Mouse (Mus musculus) embryonic facial prominence, embryonic 13.5 days (tissue): ENCODE measurements at regions not wholly inside any gene's neighbourhood (a gene's known extent, or its start where the extent isn't known, plus 50 kb on each side); places are given as distances from the start of the nearest gene placed in this dataset.

Experiments
- ATAC-seq: fragments of 200-750 bp; cut with Nextera tagmentation; 2 replicates; pipeline ENCODE4 v1.8.0; 2017; ENCODE audit warnings: low read depth; ENCODE audit not compliant: insufficient number of reproducible peaks, insufficient read depth, low FRiP score, low TSS enrichment
- H3K27ac ChIP-seq: fragments of 300-500 bp; sonication (generic); 2 replicates; pipeline ENCODE4 v1.5.1; 2015; ENCODE audit warnings: moderate library complexity, mild to moderate bottlenecking, inconsistent platforms
- H3K27me3 ChIP-seq: fragments of 300-500 bp; sonication (generic); 2 replicates; pipeline ENCODE4 v1.6.1; 2015; ENCODE audit warnings: mild to moderate bottlenecking, inconsistent platforms
- H3K36me3 ChIP-seq: fragments of 300-500 bp; sonication (generic); 2 replicates; pipeline ENCODE4 v1.6.1; 2015; ENCODE audit warnings: mild to moderate bottlenecking, inconsistent platforms
- H3K4me1 ChIP-seq: fragments of 300-500 bp; sonication (generic); 2 replicates; pipeline ENCODE4 v1.6.1; 2015; ENCODE audit warnings: inconsistent platforms
- H3K4me2 ChIP-seq: fragments of 300-500 bp; sonication (generic); 2 replicates; pipeline ENCODE4 v1.6.1; 2015; ENCODE audit warnings: moderate library complexity, mild to moderate bottlenecking, inconsistent platforms
- H3K4me3 ChIP-seq: fragments of 300-500 bp; sonication (generic); 2 replicates; pipeline ENCODE4 v1.5.1; 2015; ENCODE audit warnings: mild to moderate bottlenecking, inconsistent platforms
- H3K9ac ChIP-seq: fragments of 300-500 bp; sonication (generic); 2 replicates; pipeline ENCODE4 v1.6.1; 2015; ENCODE audit warnings: mild to moderate bottlenecking, inconsistent platforms
- H3K9me3 ChIP-seq: fragments of 300-500 bp; sonication (generic); 2 replicates; pipeline ENCODE4 v1.6.1; 2016; ENCODE audit warnings: inconsistent platforms
- WGBS: fragments of 180-500 bp; shearing (Covaris S2); methylation state at CpG from one replicate; pipeline ENCODE4 v1.1.7; 2015; ENCODE audit warnings: mixed read lengths; 5-methylcytosine and 5-hydroxymethylcytosine counted together

DNA sequence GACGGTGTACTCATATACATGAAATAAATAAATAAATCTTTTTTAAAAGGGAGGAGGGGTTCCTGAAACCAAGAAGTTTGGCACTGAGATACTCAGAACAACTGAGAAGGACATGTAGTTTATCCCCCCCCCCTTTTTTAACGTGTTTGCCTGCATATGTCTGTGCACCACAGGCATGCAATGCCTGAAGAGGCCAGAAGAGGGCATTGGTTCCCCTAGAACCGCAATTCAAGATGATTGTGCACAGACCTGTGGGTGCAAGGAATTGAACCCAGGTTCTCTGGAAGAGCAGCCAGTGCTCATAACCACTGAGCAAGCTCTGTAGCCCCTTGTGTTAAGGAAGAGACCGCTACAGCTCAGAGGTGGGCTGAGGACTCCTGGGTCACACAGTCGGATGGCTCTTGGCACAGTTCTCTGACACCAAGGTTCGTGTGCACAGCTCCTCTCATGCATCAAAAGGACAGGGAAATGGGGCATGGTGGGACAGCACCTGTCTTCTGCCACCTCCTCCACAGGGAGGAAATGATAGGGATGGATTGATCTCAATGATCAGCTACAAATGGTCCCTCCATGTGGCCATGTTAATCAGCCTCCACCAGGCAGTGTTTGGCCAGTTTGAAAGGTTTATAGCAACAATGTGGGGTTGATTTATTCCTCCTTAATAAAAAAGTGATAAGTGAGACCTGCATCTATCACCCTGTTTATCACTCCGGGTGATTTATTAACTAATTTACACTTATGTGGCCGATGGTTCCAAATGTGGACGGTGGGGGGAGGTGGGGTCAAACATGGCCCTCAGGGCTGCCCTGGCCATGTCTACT is 58.5 kb upstream of the Top1 start:
- ATAC-seq, result no peak
- 89% methylated on average over 9 of the region's 9 CpGs for WGBS

DNA sequence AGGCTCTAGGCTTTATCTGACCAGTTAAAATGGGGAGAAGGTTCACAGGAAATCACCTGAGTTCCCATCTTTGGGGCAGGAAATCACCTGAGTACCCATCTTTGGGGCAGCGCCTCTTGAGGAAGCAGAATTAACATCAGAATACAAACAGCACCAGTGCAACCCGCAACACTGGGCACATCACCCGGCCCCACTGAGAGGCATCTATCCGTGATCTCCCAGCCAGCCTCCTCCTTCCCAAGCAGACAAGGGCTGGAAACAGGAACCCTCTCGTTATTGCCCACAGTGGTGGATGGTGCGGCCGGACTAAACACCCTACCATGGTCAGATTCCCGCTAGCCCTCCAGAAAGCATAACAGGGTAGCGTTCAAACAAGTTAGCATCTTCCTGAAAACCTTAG is 57.3 kb upstream of the Top1 start:
- 88% methylated on average over 9 of the region's 9 CpGs for WGBS
- no peak for ATAC-seq
- Histone ChIP-seq H3K4me3 (no peak overlapping the region), H3K27ac (no peak overlapping the region), H3K36me3 (no peaks in the 10 kb centered on the region), H3K9ac (no peak overlapping the region), H3K27me3 (peaks cover 21% of the 10 kb centered on the region), H3K4me2 (no peak overlapping the region), H3K9me3 (no peaks in the 10 kb centered on the region), H3K4me1 (peaks cover 7% of the 10 kb centered on the region)

More for the DNA sequence above, 58.5 kb upstream of the Top1 start:
- Histone ChIP-seq H3K4me2 (no peak overlapping the region), H3K9me3 (no peaks in the 10 kb centered on the region), H3K36me3 (no peaks in the 10 kb centered on the region), H3K4me1 (peaks cover 7% of the 10 kb centered on the region), H3K4me3 (no peak overlapping the region), H3K27ac (no peak overlapping the region), H3K27me3 (peaks cover 22% of the 10 kb centered on the region), H3K9ac (no peak overlapping the region)

DNA sequence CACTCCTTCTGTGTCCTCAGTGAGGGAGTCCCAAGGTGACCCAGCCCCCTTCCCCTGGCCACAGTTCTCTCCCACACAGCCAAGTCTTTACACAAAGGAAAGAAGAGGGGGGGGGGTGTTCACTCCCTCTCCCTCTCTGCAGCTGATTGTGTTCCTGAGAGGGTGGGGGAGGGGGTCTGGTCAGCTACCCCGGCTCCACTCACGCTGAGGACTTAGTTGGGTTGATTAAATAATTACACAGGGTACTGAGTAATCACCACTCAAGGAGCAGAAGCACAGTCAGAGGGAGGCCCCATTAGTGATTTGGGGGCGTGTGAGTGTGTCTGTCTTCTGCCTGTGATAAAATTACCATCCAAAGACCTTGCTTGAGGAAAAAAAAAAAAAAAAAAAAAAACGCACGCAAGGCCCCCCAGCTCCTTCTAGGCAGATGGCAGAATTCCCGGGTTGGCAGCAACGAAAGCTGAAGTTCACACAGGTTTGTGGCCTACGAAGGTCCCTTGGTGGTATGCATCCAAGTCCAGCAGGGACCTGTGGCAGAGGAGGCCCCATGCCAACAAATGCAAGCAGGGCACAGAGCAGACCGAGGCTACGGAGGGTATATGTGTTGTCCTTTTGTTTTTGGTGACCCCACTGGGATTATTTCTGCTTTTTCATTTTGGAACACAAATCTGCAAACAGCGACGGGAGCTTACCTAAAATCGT is 55.3 kb upstream of the Top1 start:
- Histone ChIP-seq H3K27me3 (peaks cover 6% of the 10 kb centered on the region), H3K9me3 (no peaks in the 10 kb centered on the region), H3K36me3 (no peaks in the 10 kb centered on the region), H3K27ac (no peak overlapping the region), H3K4me2 (no peak overlapping the region), H3K9ac (no peak overlapping the region), H3K4me3 (no peak overlapping the region), H3K4me1 (peaks cover 7% of the 10 kb centered on the region)
- 36% methylated on average over 13 of the region's 13 CpGs for WGBS
- ATAC-seq, result no peak

DNA sequence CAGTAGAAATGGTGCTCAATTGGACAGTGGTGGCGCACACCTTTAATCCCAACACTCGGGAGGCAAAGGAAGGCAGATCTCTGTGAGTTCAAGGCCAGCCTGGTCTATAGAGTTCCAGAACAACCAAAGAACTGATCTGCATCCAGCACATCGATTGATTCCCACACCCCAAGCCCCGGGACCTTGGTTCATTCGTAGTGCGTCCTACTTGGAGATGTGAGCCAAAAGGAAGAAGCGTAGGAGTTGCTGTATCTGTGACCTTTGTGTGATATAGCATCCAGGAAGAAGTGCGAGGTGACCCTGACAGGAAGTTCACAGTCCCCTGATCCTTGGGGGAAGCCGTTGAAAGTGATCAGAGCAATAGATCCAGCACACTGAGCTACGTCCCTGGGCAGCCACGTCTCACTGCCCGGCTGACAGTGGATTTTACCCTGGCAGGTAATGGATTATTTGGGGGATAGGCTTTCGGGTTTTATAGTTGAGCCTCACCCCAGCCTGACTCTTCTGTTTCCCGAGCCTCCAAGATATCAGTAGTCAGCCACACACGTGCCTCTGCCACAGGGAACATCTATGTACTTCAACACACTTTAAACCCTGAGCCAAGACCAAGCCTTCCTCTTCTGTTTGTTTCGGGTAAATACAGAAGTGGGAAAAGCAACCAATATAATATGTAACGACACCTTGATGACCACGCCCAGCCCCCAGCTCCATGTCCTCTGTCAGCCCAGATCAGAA is 54.1 kb upstream of the Top1 start:
- no peak for ATAC-seq
- H3K36me3 ChIP-seq, result no peaks in the 10 kb centered on the region
- 0 out of 2 replicates have a peak, but pooled peaks cover 3% of the 10 kb centered on the region for H3K27me3 ChIP-seq
- H3K27ac ChIP-seq, result no peak overlapping the region
- H3K9me3 ChIP-seq, result no peaks in the 10 kb centered on the region
- no peak overlapping the region for H3K4me2 ChIP-seq
- H3K4me3 ChIP-seq, result no peak overlapping the region
- no peak overlapping the region for H3K9ac ChIP-seq
- peaks cover 7% of the 10 kb centered on the region for H3K4me1 ChIP-seq
- 81% methylated on average over 18 of the region's 18 CpGs for WGBS

DNA sequence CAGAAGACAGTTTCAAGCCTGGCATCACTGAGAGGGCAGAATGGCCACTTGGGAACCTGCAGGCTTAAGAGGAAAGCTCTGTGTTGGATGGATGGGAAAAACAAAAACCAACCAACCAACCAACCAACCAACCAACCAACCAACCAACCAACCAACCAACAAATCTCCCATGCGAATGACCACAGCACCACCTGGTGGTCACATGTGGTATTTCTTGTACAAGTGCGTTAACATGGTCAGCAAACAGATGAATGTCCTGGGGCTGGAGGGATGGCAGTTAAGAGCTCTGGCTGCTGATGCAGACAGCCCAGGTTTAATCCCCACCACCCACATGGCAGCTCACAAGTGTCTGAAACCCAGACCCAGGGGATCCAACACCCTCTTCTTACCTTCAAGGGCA is 52.7 kb upstream of the Top1 start:
- no peak for ATAC-seq
- H3K9ac ChIP-seq, result no peak overlapping the region
- H3K27me3 ChIP-seq, result 0 out of 2 replicates have a peak, but pooled peaks cover 3% of the 10 kb centered on the region
- no peak overlapping the region for H3K27ac ChIP-seq
- H3K4me1 ChIP-seq, result peaks cover 8% of the 10 kb centered on the region
- no peaks in the 10 kb centered on the region for H3K9me3 ChIP-seq
- H3K4me2 ChIP-seq, result no peak overlapping the region
- 0% methylated on average over 2 of the region's 2 CpGs for WGBS
- H3K4me3 ChIP-seq, result no peak overlapping the region
- no peaks in the 10 kb centered on the region for H3K36me3 ChIP-seq
